Mouse (Mus musculus): ENCODE measurements at regions not wholly inside any gene's neighbourhood (a gene's known extent, or its start where the extent isn't known, plus 50 kb on each side); places are given as distances from the start of the nearest gene placed in this dataset.

- Histone ChIP-seq H3K27me3 (peaks cover 69% of the 10 kb centered on the region), H3K9me3 (no peaks in the 10 kb centered on the region), H3K4me1 (replicated peaks) (peaks cover 3% of the 10 kb centered on the region; the same call in 1 of the 2 replicates), H3K36me3 (no peaks in the 10 kb centered on the region), H3K4me2 (no peak overlapping the region), H3K9ac (no peak overlapping the region), H3K27ac (no peak overlapping the region), H3K4me3 (no peak overlapping the region)
- ATAC-seq (ENCODE audit: low FRiP score): no peak
- 59% methylated on average over 12 of the region's 12 CpGs for WGBS
Measured at GRCm38 (mm10) chrX:99389778-99390461, 81.2 kb downstream of the Pja1 start.

- whole genome bisulfite sequencing: 85% methylated on average over 5 of the region's 5 CpGs
- Histone ChIP-seq H3K9me3 (no peaks in the 10 kb centered on the region), H3K4me2 (no peak overlapping the region), H3K27ac (no peak overlapping the region), H3K9ac (no peak overlapping the region), H3K4me1 (replicated peaks) (no peaks in the 10 kb centered on the region), H3K27me3 (peaks cover 67% of the 10 kb centered on the region), H3K4me3 (no peak overlapping the region), H3K36me3 (no peaks in the 10 kb centered on the region)
- no peak for ATAC-seq (ENCODE audit: low FRiP score)
Measured at GRCm38 (mm10) chrX:99370711-99371110, 100.4 kb downstream of the Pja1 start.

- Histone ChIP-seq H3K9ac (no peak overlapping the region), H3K4me1 (replicated peaks) (no peaks in the 10 kb centered on the region), H3K27me3 (peaks cover 68% of the 10 kb centered on the region), H3K4me2 (no peak overlapping the region), H3K4me3 (no peak overlapping the region), H3K9me3 (no peaks in the 10 kb centered on the region), H3K27ac (no peak overlapping the region), H3K36me3 (no peaks in the 10 kb centered on the region)
- WGBS: 75% methylated on average over 6 of the region's 6 CpGs
- ATAC-seq (ENCODE audit: low FRiP score): no peak
Measured at GRCm38 (mm10) chrX:99369258-99369900, 101.7 kb downstream of the Pja1 start.

GRCm38 (mm10) chrX:99364072-99364471, 107.0 kb downstream of the Pja1 start:
- Histone ChIP-seq H3K9me3 (no peaks in the 10 kb centered on the region), H3K4me3 (no peak overlapping the region), H3K27ac (no peak overlapping the region), H3K36me3 (no peaks in the 10 kb centered on the region), H3K4me2 (no peak overlapping the region), H3K4me1 (replicated peaks) (no peaks in the 10 kb centered on the region), H3K9ac (no peak overlapping the region), H3K27me3 (peaks cover 69% of the 10 kb centered on the region)
- WGBS: 74% methylated on average over 5 of the region's 5 CpGs
- no peak for ATAC-seq (ENCODE audit: low FRiP score)

- Histone ChIP-seq H3K27ac (no peak overlapping the region), H3K36me3 (no peaks in the 10 kb centered on the region), H3K4me1 (replicated peaks) (peaks cover 9% of the 10 kb centered on the region; the same call in 1 of the 2 replicates), H3K4me3 (no peak overlapping the region), H3K27me3 (peaks cover 71% of the 10 kb centered on the region), H3K9me3 (no peaks in the 10 kb centered on the region), H3K9ac (no peak overlapping the region), H3K4me2 (no peak overlapping the region)
- no peak for ATAC-seq (ENCODE audit: low FRiP score)
- WGBS: 59% methylated on average over 11 of the region's 11 CpGs
Measured at GRCm38 (mm10) chrX:99360095-99360890, 110.8 kb downstream of the Pja1 start.

GRCm38 (mm10) chrX:99358784-99359183, 112.3 kb downstream of the Pja1 start:
- Histone ChIP-seq H3K27ac (no peak overlapping the region), H3K4me2 (no peak overlapping the region), H3K4me3 (no peak overlapping the region), H3K9me3 (no peaks in the 10 kb centered on the region), H3K27me3 (peaks cover 71% of the 10 kb centered on the region), H3K4me1 (replicated peaks) (peaks cover 9% of the 10 kb centered on the region; the same call in 1 of the 2 replicates), H3K9ac (no peak overlapping the region), H3K36me3 (no peaks in the 10 kb centered on the region)
- no peak for ATAC-seq (ENCODE audit: low FRiP score)
- 42% methylated on average over 1 of the region's 1 CpGs for WGBS

GRCm38 (mm10) chrX:99358051-99358617, 112.9 kb downstream of the Pja1 start:
- H3K36me3 ChIP-seq: no peaks in the 10 kb centered on the region
- no peak overlapping the region for H3K9ac ChIP-seq
- H3K4me1 ChIP-seq (replicated peaks): peaks cover 9% of the 10 kb centered on the region; the same call in 1 of the 2 replicates
- ATAC-seq (ENCODE audit: low FRiP score): 0 out of 2 replicates have a peak, but pooled peaks have one; percentile 57
- no peak overlapping the region for H3K27ac ChIP-seq
- no peaks in the 10 kb centered on the region for H3K9me3 ChIP-seq
- H3K4me2 ChIP-seq: no peak overlapping the region
- peaks cover 70% of the 10 kb centered on the region for H3K27me3 ChIP-seq
- no peak overlapping the region for H3K4me3 ChIP-seq
- 46% methylated on average over 13 of the region's 13 CpGs for WGBS

GRCm38 (mm10) chrX:99355128-99355527, 115.9 kb downstream of the Pja1 start:
- 83% methylated on average over 5 of the region's 5 CpGs for WGBS
- no peak overlapping the region for H3K4me3 ChIP-seq
- peaks cover 9% of the 10 kb centered on the region; the same call in 1 of the 2 replicates for H3K4me1 ChIP-seq (replicated peaks)
- no peak overlapping the region for H3K4me2 ChIP-seq
- no peaks in the 10 kb centered on the region for H3K36me3 ChIP-seq
- H3K27ac ChIP-seq: no peak overlapping the region
- no peak overlapping the region for H3K9ac ChIP-seq
- H3K27me3 ChIP-seq: peaks cover 72% of the 10 kb centered on the region
- H3K9me3 ChIP-seq: no peaks in the 10 kb centered on the region
- ATAC-seq (ENCODE audit: low FRiP score): no peak

- Histone ChIP-seq H3K9ac (no peak overlapping the region), H3K4me2 (no peak overlapping the region), H3K36me3 (no peaks in the 10 kb centered on the region), H3K4me3 (no peak overlapping the region), H3K4me1 (replicated peaks) (no peaks in the 10 kb centered on the region), H3K27ac (no peak overlapping the region), H3K9me3 (no peaks in the 10 kb centered on the region), H3K27me3 (peaks cover 49% of the 10 kb centered on the region)
- WGBS: 40% methylated on average over 3 of the region's 3 CpGs
- no peak for ATAC-seq (ENCODE audit: low FRiP score)
Measured at GRCm38 (mm10) chrX:99350233-99350632, 120.8 kb downstream of the Pja1 start.

GRCm38 (mm10) chrX:99340223-99340622, 130.8 kb downstream of the Pja1 start:
- peaks cover 23% of the 10 kb centered on the region for H3K27me3 ChIP-seq
- no peaks in the 10 kb centered on the region for H3K9me3 ChIP-seq
- no peak overlapping the region for H3K27ac ChIP-seq
- H3K9ac ChIP-seq: no peak overlapping the region
- H3K36me3 ChIP-seq: no peaks in the 10 kb centered on the region
- H3K4me3 ChIP-seq: no peak overlapping the region
- WGBS: 84% methylated on average over 6 of the region's 6 CpGs
- ATAC-seq (ENCODE audit: low FRiP score): no peak
- peaks cover 8% of the 10 kb centered on the region for H3K4me1 ChIP-seq (replicated peaks)
- H3K4me2 ChIP-seq: no peak overlapping the region

- Histone ChIP-seq H3K4me2 (no peak overlapping the region), H3K4me3 (no peak overlapping the region)
Measured at GRCm38 (mm10) chrX:99339081-99339876, 131.8 kb downstream of the Pja1 start.

More at GRCm38 (mm10) chrX:99339081-99339876, 131.8 kb downstream of the Pja1 start:
- WGBS: 26% methylated on average over 9 of the region's 9 CpGs
- Histone ChIP-seq H3K4me1 (replicated peaks) (peaks cover 8% of the 10 kb centered on the region), H3K36me3 (no peaks in the 10 kb centered on the region), H3K27me3 (peaks cover 27% of the 10 kb centered on the region), H3K27ac (peak overlapping the region; percentile 4; the same call in 1 of the 2 replicates), H3K9me3 (no peaks in the 10 kb centered on the region), H3K9ac (no peak overlapping the region)
- peak; percentile 59 for ATAC-seq (ENCODE audit: low FRiP score)
